Mouse (Mus musculus): ENCODE measurements at regions not wholly inside any gene's neighbourhood (a gene's known extent, or its start where the extent isn't known, plus 50 kb on each side); places are given as distances from the start of the nearest gene placed in this dataset.

DNA sequence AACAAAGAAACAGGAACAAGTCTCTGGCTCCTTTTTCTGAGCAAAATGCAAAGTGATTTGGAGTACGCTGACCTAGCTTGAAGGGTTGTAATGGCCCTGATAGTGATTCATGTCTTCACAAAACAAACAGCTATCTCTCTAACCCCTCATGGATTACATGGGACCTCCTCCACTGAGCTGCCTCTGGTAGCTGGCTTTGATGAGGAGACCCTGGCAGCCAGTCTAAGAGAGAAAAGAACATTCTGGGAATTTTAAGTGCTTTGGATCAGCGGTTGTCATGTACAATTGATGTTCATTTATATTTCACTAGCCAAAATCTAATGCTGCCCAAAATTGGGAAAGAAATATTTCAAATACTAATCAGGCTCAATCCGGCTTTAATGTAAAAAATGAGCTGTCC is 177.2 kb upstream of the Pard3b start:
- DNase-seq: no peak

DNA sequence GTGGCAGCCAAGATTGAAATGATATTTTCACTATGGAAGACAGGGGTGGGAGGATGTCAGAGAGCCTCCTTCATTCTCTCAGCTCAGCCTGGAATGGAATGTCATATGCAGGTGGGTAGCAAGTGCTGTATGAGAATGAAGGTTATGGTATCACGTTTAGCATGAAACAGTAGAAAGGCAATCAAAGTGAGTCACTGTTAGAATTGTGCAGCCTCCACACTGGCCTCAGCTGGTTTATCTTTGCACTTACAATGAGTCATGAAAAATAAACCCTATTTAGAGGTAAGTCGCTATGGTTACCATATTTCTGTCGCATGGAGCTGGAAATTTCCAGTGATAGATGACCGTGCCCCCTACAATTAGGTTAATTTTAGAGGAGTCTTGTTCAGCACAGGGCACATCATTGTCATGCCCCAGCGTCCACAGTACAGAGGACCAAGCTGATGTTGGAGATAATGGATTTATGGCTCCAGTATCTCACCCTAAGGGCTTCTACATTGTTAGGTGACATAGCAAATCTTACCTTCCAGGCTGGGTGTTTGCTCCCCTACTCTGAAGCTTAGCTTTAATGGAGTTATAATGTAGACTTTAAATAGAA is 167.9 kb upstream of the Pard3b start:
- DNase-seq: no peak

GRCm38 (mm10) chr1:61471779-61472578 is 166.6 kb upstream of the Pard3b start:
- no peak for DNase-seq

DNA sequence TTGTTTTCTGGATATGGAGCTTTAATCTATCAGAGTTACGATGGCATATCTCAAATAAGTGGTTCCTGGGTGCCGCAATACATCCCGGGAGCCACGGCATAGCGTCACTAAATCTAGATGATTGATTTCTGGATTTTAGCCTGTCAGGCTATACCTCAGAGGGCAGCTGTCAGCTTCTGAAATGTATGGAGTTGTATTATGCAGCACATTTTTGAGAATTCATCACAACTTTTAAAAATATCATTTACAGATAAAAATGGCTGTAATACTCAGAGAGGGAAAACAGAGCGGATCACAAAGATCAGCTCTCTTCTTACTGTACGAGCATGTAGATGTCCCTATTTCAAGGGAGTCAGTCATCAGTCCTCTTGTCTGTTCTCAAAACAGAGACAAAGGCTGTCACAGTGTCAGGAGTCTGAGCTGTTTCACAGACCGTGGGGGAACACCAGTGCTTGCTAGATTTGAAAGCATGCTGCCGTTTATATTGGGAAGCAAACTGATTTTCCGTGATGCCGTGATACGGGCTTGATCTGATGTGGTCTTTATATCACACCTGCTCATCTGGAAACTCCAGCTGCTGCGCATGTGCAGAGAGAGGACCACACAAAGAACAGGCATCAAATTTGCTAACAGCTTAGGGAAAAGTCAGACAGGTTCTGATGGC is 165.9 kb upstream of the Pard3b start:
- DNase-seq: peak in 1 of 2 experiments; percentile 3

- no peak for DNase-seq
These were observed 153.2 kb upstream of the Pard3b start for GRCm38 (mm10) chr1:61485459-61485858.

DNA sequence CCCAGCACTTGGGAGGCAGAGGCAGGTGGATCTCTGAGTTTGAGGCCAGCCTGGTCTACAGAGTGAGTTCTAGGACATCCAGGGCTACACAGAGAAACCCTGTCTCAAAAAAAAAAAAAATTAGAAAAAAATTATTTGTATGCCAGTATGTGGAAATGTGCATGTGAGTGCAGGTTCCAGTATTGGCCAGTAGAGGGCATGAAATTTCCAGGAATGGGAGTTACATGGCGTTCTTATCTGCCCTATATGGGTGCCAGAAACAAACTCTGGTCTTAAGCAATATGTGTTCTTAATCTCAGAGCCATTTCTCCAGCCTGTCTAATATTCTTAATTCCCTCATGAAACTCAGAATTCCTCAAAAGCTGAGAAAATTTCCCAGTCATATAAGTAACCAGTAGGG is 113.7 kb upstream of the Pard3b start:
- DNase-seq: no peak

GRCm38 (mm10) chr1:61525881-61526280 is 112.7 kb upstream of the Pard3b start:
- no peak for DNase-seq

DNA sequence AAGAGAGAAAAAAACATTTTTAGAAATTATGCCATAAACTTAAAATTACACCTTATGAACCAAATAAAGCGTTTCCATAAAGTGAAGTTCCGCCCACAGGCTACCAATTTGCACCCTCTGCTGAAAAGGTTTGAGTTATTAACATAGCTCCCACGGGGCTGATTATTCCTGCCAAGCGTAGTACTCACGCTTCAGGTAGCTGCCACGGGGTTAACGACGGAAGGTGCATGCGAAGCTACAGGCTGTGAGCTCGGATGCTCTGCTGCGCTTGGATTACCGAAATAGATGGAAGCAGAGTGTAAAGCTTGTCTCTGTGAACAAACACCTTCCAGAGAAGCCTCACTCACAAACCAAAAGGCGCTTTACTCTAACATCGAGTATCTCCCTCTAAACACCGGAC is 109.9 kb upstream of the Pard3b start:
- no peak for DNase-seq

- no peak for DNase-seq
These were observed 108.5 kb upstream of the Pard3b start for GRCm38 (mm10) chr1:61530166-61530565.

- DNase-seq: no peak
These were observed 107.1 kb upstream of the Pard3b start for GRCm38 (mm10) chr1:61531487-61531886.

- no peak for DNase-seq
These were observed 98.5 kb upstream of the Pard3b start for GRCm38 (mm10) chr1:61540081-61540480.

DNA sequence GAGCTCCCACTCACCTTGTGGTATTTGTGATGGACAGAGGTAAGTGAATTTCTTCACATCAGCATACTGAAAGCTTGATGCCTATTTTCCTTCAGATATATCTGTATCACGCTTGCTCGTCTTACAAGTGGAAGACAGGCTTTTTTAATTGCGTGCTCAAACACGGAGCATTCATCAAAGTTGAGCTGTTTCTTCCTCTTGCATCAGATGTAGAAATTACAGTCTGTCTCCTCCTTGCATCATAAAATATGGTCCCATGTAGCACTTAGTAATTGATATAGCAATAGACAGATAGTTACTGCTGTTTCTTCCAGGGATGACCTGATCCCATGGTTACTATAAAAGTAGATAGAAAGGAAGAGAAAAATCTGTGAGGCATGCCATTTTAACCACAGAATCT is 97.5 kb upstream of the Pard3b start:
- DNase-seq: no peak

- DNase-seq: peak; percentile 60 to 78
These were observed 85.8 kb upstream of the Pard3b start for GRCm38 (mm10) chr1:61552577-61553517.

DNA sequence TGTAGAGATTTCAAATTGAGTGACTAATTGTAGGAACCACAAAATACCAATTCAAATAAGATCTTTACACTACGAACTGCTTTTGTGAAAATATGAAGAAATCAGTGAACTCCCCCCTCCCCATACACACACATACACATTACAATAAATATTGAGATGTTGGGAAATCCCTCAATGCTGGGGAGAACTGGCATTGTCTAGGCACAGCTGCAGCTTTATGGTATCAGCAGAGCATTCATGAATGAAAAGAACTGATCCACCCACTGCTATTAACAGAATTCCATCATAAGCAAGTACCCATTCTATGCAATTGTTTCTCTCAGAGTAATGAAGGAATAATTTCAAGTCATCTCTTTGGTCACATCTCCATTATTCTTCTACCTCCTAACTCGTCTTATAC is 79.1 kb upstream of the Pard3b start:
- DNase-seq: no peak

DNA sequence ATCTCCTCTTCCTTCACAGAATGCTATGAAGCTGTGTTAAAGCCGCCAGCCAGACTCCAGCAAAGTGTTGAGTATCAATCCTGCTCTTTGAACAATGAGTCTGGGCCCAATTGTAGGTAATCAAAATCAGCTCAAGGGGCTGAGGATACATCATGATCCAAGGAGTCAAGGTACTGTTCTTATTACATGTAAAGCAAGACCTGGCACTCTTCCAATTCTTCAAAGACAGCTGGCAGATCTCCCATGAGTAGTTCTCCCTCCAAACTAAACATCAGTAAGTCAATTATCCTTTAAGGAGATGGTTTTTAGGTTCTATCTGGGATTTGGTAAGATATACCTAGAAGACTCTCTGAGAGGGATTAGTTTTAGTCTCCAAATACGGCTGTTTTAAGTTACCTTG is 76.5 kb upstream of the Pard3b start:
- DNase-seq: no peak

- DNase-seq: no peak
These were observed 73.2 kb upstream of the Pard3b start for GRCm38 (mm10) chr1:61565471-61565870.

GRCm38 (mm10) chr1:61574276-61574675 is 64.3 kb upstream of the Pard3b start:
- DNase-seq: no peak

- no peak for DNase-seq
These were observed 61.9 kb upstream of the Pard3b start for GRCm38 (mm10) chr1:61576758-61577157.

GRCm38 (mm10) chr1:61587251-61587650 is 51.4 kb upstream of the Pard3b start:
- DNase-seq: no peak
